In the genomic region with DNA sequence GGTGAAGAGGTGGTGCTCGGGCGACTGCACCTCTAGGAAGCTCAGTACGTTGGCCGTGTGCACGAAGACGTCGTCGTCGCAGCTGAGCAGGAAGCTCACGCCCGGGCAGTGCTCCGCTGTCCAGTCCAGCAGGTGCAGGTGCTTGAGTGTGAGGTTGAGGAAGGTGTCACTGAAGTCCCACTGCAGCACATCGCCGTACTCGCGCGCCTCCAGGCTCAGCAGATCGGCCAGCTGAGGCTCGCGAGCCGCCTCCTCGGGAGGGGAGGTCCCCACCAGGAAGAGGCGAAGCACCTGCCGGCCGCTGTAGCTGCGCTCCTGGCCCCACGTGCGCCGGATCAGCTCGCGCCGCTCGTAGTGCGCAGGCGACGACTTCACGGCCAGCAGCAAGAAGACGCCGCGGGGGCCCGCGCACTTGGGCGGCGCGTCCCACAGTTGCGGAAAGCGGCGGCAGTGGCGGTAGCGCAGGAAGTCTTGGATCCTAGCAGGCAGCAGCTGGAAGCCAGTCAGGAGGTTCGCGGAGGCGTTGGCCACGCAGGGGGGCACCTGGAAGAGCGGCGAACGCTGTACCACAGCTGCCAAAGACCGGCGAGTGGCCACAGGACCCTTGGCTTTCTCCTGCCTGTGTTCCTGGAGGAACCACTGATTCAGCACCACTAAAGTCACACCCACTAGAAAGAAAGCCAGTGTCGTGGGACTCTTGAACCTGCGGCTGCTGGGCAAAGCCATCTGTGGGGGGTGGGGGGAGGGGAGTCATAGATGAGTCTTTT, we compare ENCODE assay signal across 9 mouse cellular contexts. TPM values are rescaled to one million over a fixed set of nuclear protein-coding genes. Genes with fewer than 3 reads are reported as not detected.
A peak's percentile ranks its signal among the peaks of the same experiment; 100 is the strongest.
DNase-seq lines count a peak whose midpoint lies in the region; ATAC-seq and TF ChIP-seq lines count a peak whose summit lies in the region.
"Had no signal": no experiment of that assay in that cellular context is flagged by ENCODE, and none has a peak within 500 bp of the region (broad histone marks: within the 10 kb centered on the region; RNA-seq: fewer than 3 reads in every experiment).

No protein-coding gene starts in this region.

- H3K27ac ChIP-seq in heart, adult 2 months: no peak overlapping the region
- no peak overlapping the region for H3K27ac ChIP-seq in brown adipose tissue, adult 24 weeks (replicated peaks; ENCODE audit: low read depth, low read length)
- no peak overlapping the region for H3K27ac ChIP-seq in hindbrain, embryonic 15.5 days (replicated peaks)

- H3K4me2 ChIP-seq in hindbrain, embryonic 15.5 days: peak overlapping the region; percentile 95

- H3K27me3 ChIP-seq in heart, adult 2 months (ENCODE audit: control insufficient read depth, insufficient read depth, low read length): peaks cover 15% of the 10 kb centered on the region
- peaks cover 53% of the 10 kb centered on the region for H3K27me3 ChIP-seq in hindbrain, embryonic 15.5 days

- H3K36me3 ChIP-seq in heart, adult 2 months (ENCODE audit: control insufficient read depth, insufficient read depth, low read length): no peaks in the 10 kb centered on the region
- no peaks in the 10 kb centered on the region for H3K36me3 ChIP-seq in hindbrain, embryonic 15.5 days

- no peaks in the 10 kb centered on the region for H3K79me2 ChIP-seq in heart, adult 2 months (replicated peaks; ENCODE audit: control insufficient read depth, insufficient read depth, low read length)

- intact Hi-C loops in heart, adult 2 months (cut with DNase I): no loop called here
- intact Hi-C loops in heart, postnatal 36 days (cut with DNase I): no loop called here

- ATAC-seq in hindbrain, embryonic 15.5 days (ENCODE audit: low FRiP score, low read depth): peak; percentile 59
- peak; percentile 52 for ATAC-seq in megakaryocyte, adult 5-6 weeks (ENCODE audit: poor library complexity, severe bottlenecking)
- ATAC-seq: Patski had no signal

- TF ChIP-seq CTCF in heart, adult 2 months (IDR thresholded peaks at IDR 0.05): no peak

- DNase-seq in heart, adult 2 months: no peak
- DNase-seq in heart, postnatal 36 days: no peak
- DNase-seq in CD4-positive, CD25-positive, alpha-beta regulatory T cell, adult 2 months (ENCODE audit: low read depth, low spot score): peak; percentile 64
- DNase-seq in testis, postnatal 14 days (ENCODE audit: low spot score): peak; percentile 42
- DNase-seq in spleen, adult 18-20 months: no peak

- H3K4me3 ChIP-seq in heart, adult 2 months: peak overlapping the region; percentile 43
- H3K4me3 ChIP-seq in brown adipose tissue, adult 24 weeks (ENCODE audit: insufficient read depth, low read depth, low read length): peak overlapping the region; percentile 41
- H3K4me3 ChIP-seq in hindbrain, embryonic 15.5 days: peak overlapping the region; percentile 46

- no peaks in the 10 kb centered on the region for H3K9me3 ChIP-seq in hindbrain, embryonic 15.5 days

- H3K4me1 ChIP-seq in heart, adult 2 months (ENCODE audit: control insufficient read depth, insufficient read depth, low read length): peaks cover 3% of the 10 kb centered on the region
- peaks cover 7% of the 10 kb centered on the region; the same call in 1 of the 2 replicates for H3K4me1 ChIP-seq in brown adipose tissue, adult 24 weeks (ENCODE audit: control insufficient read depth, insufficient read depth, insufficient read length, low read length)
- peaks cover 18% of the 10 kb centered on the region for H3K4me1 ChIP-seq in hindbrain, embryonic 15.5 days (replicated peaks)

- TF ChIP-seq EP300 in heart, adult 2 months (IDR thresholded peaks at IDR 0.05; ENCODE audit: insufficient read depth, low read depth, low read length): no peak

- 0 out of 2 replicates have a peak overlapping the region, but pooled peaks have one; percentile 13 for H3K9ac ChIP-seq in heart, adult 2 months (ENCODE audit: low read depth, low read length)
- H3K9ac ChIP-seq in hindbrain, embryonic 15.5 days: peak overlapping the region; percentile 41

- TF ChIP-seq POLR2A in heart, adult 2 months (IDR thresholded peaks at IDR 0.05; ENCODE audit: insufficient read depth, low read depth, low read length): no peak

- under 1% methylated on average over 60 of the region's 61 CpGs for WGBS in heart, adult 2 months
- WGBS in hindbrain, embryonic 15.5 days: 2% methylated on average over 61 of the region's 61 CpGs

RNA-seq across cellular contexts. Expression of a gene that starts 5.1 kb away (rescaled TPM):
- total RNA-seq in heart, adult 2 months (2021): not detected
- polyA plus RNA-seq in heart, adult 2 months (2012; rRNA removed): 0.06 TPM in 1 of 2 replicates, not detected in the other
- not detected for total RNA-seq in heart, postnatal 36 days (2021)
- not detected in 2 replicates for polyA plus RNA-seq in brown adipose tissue, adult 24 weeks (2012; ENCODE audit: insufficient read depth, insufficient read length, missing spikeins)
- 0.31 and 0.45 TPM in 2 replicates for polyA plus RNA-seq in hindbrain, embryonic 15.5 days (2015; fragmentation: Nextera tagmentation; extraction: Ambion mirVana)
- total RNA-seq in megakaryocyte, adult 5-6 weeks (2015): 0.11 and 0.38 TPM in 2 replicates
- total RNA-seq in megakaryocyte, adult 5-6 weeks (2017): 0.28 and 0.59 TPM in 2 replicates

RNA-seq across cellular contexts. Expression of a gene that starts 16.1 kb away (rescaled TPM):
- total RNA-seq in heart, adult 2 months (2021): 1 to 10 TPM; 1.8 to 2.4 TPM
- polyA plus RNA-seq in heart, adult 2 months (2012; rRNA removed): 3.7 and 4.6 TPM in 2 replicates
- total RNA-seq in heart, postnatal 36 days (2021): 1 to 10 TPM; 2.4 to 2.6 TPM
- polyA plus RNA-seq in brown adipose tissue, adult 24 weeks (2012; ENCODE audit: insufficient read depth, insufficient read length, missing spikeins): 1.5 and 1.8 TPM in 2 replicates
- polyA plus RNA-seq in hindbrain, embryonic 15.5 days (2015; fragmentation: Nextera tagmentation; extraction: Ambion mirVana): 22.9 and 26.5 TPM in 2 replicates
- 1.1 TPM in 2 replicates for total RNA-seq in megakaryocyte, adult 5-6 weeks (2015)
- total RNA-seq in megakaryocyte, adult 5-6 weeks (2017): 0.73 and 0.89 TPM in 2 replicates

RNA-seq across cellular contexts. Expression of a gene that starts 48.9 kb away (rescaled TPM):
- under 1 TPM in 1 of 2 experiments, not detected in 1; 0.14 TPM for total RNA-seq in heart, adult 2 months (2021)
- 0.06 TPM in 1 of 2 replicates, not detected in the other for polyA plus RNA-seq in heart, adult 2 months (2012; rRNA removed)
- total RNA-seq in heart, postnatal 36 days (2021): under 1 TPM in 1 of 2 experiments, not detected in 1; 0.11 TPM
- not detected in 2 replicates for polyA plus RNA-seq in brown adipose tissue, adult 24 weeks (2012; ENCODE audit: insufficient read depth, insufficient read length, missing spikeins)
- polyA plus RNA-seq in hindbrain, embryonic 15.5 days (2015; fragmentation: Nextera tagmentation; extraction: Ambion mirVana): 0.56 and 0.62 TPM in 2 replicates
- total RNA-seq in megakaryocyte, adult 5-6 weeks (2015): not detected in 2 replicates
- not detected in 2 replicates for total RNA-seq in megakaryocyte, adult 5-6 weeks (2017)

Comparison
In these comparisons a context has a peak if more than half of its experiments do, and no peak if none do; other contexts are left out.
1. DNase-seq: peak in CD4-positive, CD25-positive, alpha-beta regulatory T cell, adult 2 months (single experiment) and testis, postnatal 14 days (single experiment); none in heart, adult 2 months (0 of 2), heart, postnatal 36 days (0 of 2) and spleen, adult 18-20 months (0 of 2).
2. Peak in every context shown above with its lines, with median percentiles within 50 percentile points of each other: H3K4me3 ChIP-seq.